Mouse (Mus musculus) midbrain, embryonic 16.5 days (tissue): Measurements from ENCODE around the gene Snrpa. TPM values are rescaled to one million over a fixed set of nuclear protein-coding genes. Genes with fewer than 3 reads are reported as not detected.

Source experiments
- ATAC-seq: fragments of 200-750 bp; cut with Nextera tagmentation; 2 replicates; pipeline ENCODE4 v1.8.0; 2017; ENCODE audit warnings: moderate TSS enrichment
- H3K27ac ChIP-seq: fragments of 300-500 bp; sonication (generic); 2 replicates; pipeline ENCODE4 v1.5.1; 2014; ENCODE audit warnings: mild to moderate bottlenecking, low read length, mixed read lengths
- H3K27me3 ChIP-seq: fragments of 300-500 bp; sonication (generic); 2 replicates; pipeline ENCODE4 v1.6.1; 2014; ENCODE audit warnings: low read depth, low read length, mixed read lengths; ENCODE audit not compliant: control insufficient read depth, insufficient read depth
- H3K36me3 ChIP-seq: fragments of 300-500 bp; sonication (generic); 2 replicates; pipeline ENCODE4 v1.6.1; 2014; ENCODE audit warnings: mild to moderate bottlenecking, low read length, moderate library complexity, mixed read lengths; ENCODE audit not compliant: control insufficient read depth, insufficient read depth
- H3K4me1 ChIP-seq: fragments of 300-500 bp; sonication (generic); 2 replicates; pipeline ENCODE4 v1.6.1; 2014; ENCODE audit warnings: mild to moderate bottlenecking, low read length, mixed read lengths; ENCODE audit not compliant: control insufficient read depth, insufficient read depth
- H3K4me2 ChIP-seq: fragments of 300-500 bp; sonication (generic); 2 replicates; pipeline ENCODE4 v1.6.1; 2014; ENCODE audit warnings: mild to moderate bottlenecking, low read length, mixed read lengths
- H3K4me3 ChIP-seq: fragments of 300-500 bp; sonication (generic); 2 replicates; pipeline ENCODE4 v1.5.1; 2014; ENCODE audit warnings: low read depth, mild to moderate bottlenecking, low read length, moderate library complexity, mixed read lengths
- H3K9ac ChIP-seq: fragments of 300-500 bp; sonication (generic); 2 replicates; pipeline ENCODE4 v1.6.1; 2014; ENCODE audit warnings: low read depth, low read length, mixed read lengths
- H3K9me3 ChIP-seq: fragments of 300-500 bp; sonication (generic); replicated peaks from 2 replicates; pipeline ENCODE4 v1.6.1; 2014; ENCODE audit warnings: mild to moderate bottlenecking, low read length, mixed read lengths; ENCODE audit not compliant: control insufficient read depth, poor library complexity, severe bottlenecking
- WGBS: fragments of 180-500 bp; shearing (Covaris S2); extraction: QIAGEN DNeasy Blood & Tissue Kit; methylation state at CpG from one replicate; pipeline ENCODE4 v1.1.7; 2014; 5-methylcytosine and 5-hydroxymethylcytosine counted together
- polyA plus RNA-seq: library from polyadenylated mRNA; unstranded; fragments of >200 nt; fragmentation: Nextera tagmentation; extraction: Ambion mirVana; gene quantifications from 2 replicates; pipeline ENCODE4 v1.2.1, GENCODE M21; 2015

Snrpa gene
- polyA plus RNA-seq, 1 experiment from 2014 or later: 192 TPM

DNA sequence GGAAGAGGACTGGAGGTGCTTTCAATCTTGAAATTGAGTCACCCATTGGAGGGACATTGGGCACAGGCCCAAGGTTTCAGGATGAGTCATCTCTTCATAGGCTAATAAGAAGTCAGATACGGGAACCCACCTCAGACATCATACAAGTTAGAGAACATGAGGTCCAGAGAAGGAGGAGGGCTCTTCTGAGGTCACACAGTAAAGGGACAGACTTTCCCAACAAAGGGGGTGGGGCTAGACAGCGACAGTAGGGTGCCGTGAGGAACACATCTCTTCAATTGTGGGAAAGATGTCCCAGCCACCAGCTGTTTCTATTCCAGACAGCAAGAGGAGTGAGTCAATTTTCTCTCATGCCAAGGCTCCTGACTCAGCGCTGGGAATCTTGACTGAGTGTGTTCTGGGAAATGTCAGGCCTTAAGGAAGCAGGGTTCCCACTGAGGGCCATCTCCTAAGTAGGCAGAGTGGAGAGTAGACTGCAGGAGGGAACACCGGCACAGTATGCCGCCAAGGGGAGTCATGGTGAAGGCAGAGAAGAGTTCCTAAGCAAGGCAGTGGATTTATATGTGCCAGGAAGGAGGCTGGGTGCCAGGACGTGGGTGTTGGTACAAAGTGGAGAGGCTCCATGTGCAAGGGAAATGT, 35.7 kb upstream of the Snrpa start:
- no peak overlapping the region for H3K4me2 ChIP-seq
- H3K36me3 ChIP-seq: no peaks in the 10 kb centered on the region
- H3K4me1 ChIP-seq: peaks cover 28% of the 10 kb centered on the region
- no peak overlapping the region for H3K9ac ChIP-seq
- no peak for ATAC-seq
- H3K4me3 ChIP-seq: no peak overlapping the region
- 74% methylated on average over 7 of the region's 7 CpGs for WGBS
- peak overlapping the region; percentile 87 for H3K27ac ChIP-seq
- H3K9me3 ChIP-seq: no peaks in the 10 kb centered on the region
- H3K27me3 ChIP-seq: no peaks in the 10 kb centered on the region

DNA sequence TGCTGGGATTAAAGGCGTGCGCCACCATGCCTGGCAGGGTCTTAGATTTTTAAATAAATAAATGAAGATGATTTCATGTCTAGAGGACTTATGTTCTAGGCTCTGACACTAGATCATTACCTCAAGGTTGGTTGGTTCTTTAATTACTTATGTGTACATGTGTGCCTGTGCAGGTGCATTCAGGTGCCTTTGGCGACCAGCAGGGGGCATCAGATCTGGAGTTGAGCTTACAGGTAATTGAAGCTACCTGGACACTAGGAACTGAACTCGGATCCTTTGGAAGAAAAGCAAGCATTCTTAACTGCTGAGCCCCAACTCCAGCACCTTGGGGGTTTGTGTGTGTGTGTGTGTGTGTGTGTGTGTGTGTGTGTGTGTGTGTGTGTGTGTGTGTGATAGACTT, 34.7 kb upstream of the Snrpa start:
- Histone ChIP-seq H3K4me1 (peaks cover 38% of the 10 kb centered on the region), H3K36me3 (no peaks in the 10 kb centered on the region), H3K9ac (no peak overlapping the region), H3K27me3 (no peaks in the 10 kb centered on the region), H3K4me2 (no peak overlapping the region), H3K4me3 (no peak overlapping the region), H3K27ac (no peak overlapping the region), H3K9me3 (no peaks in the 10 kb centered on the region)
- ATAC-seq: no peak
- 74% methylated on average over 4 of the region's 4 CpGs for WGBS

DNA sequence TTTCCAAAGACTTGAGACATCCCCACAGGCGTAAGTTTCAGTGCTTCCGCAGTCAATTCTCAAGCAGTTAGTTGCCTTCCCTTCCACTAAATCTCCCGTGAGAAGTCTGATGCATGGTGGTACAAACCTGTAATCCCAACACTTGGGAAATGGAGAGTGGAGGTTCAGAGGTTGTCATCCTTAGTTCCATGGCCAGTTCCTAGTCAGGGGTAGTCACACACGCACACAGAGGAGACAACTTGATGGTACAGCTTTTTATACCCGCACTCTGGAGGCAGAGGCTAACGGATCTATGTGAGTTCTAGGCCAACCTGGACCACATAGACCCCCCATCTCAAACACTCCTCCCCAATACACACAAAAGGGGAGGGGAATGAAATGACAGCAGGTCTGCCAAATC, 32.8 kb upstream of the Snrpa start:
- Histone ChIP-seq H3K9me3 (no peaks in the 10 kb centered on the region), H3K4me2 (peak overlapping the region; percentile 99), H3K9ac (peak overlapping the region; percentile 80), H3K4me3 (peak overlapping the region; percentile 71), H3K27me3 (no peaks in the 10 kb centered on the region), H3K36me3 (no peaks in the 10 kb centered on the region), H3K4me1 (peaks cover 54% of the 10 kb centered on the region), H3K27ac (peak overlapping the region; percentile 84)
- no peak for ATAC-seq
- 15% methylated on average over 6 of the region's 6 CpGs for WGBS

DNA sequence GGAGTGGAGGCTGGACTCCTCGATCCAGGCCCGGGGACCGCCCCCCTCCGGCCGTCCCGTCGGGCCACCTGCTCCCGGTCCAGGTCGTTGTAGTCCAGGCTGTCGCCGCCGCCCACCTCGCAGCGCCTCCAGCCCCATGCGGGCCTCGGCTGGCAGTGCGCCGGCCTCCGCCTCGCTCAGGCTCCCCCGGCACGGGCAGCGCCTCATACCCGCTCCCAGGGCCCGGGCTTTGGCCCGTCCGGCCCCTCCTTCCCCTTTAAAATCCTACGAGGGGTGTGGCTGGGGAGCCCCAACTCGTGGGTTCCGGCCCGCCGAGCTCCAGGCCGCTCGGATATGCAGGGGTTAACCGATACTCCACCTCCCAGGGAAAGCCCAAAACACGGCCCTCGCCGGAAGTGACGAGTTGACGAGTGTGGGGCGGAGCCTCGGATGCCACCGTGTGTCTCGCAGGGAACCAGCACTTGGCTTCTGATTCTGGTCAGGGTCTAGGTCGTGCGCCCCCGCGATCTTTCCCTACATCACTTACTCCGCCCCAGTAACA, 32.3 kb upstream of the Snrpa start, which contains the start of gene Itpkc:
Gene Itpkc, minus strand, starts transcription at position 381 of the 541 bp plus-strand sequence.
- no peaks in the 10 kb centered on the region for H3K9me3 ChIP-seq
- H3K4me3 ChIP-seq: peak within 1 kb of the TSS; percentile 71
- H3K9ac ChIP-seq: peak within 1 kb of the TSS; percentile 80
- H3K36me3 ChIP-seq: no peaks in the 10 kb centered on the region
- peak within 1 kb of the TSS; percentile 99 for H3K4me2 ChIP-seq
- H3K27me3 ChIP-seq: no peaks in the 10 kb centered on the region
- peak; percentile 73 for ATAC-seq
- WGBS: under 1% methylated on average over 46 of the region's 49 CpGs
- peaks cover 54% of the 10 kb centered on the region for H3K4me1 ChIP-seq
- H3K27ac ChIP-seq: peak within 1 kb of the TSS; percentile 84

DNA sequence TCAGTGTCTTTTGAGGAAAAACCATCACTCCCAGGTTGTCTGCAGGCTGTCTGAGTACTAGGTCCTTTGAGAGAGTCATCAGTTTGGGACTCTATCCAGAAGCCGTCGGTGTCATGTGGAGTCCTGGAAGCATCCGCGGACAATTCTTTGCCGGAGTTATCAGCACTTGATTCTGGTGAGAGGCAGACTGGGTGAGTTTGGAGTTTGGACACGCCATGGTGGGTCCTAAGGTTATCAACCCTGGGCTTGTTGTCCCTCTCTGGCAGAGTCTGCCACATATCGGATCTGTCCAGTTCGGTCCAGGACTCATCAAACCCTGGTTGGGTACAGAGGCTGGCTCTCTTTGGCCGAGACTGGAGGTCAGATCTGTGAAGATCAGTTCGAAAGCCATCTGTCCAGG, 31.6 kb upstream of the Snrpa start:
- no peaks in the 10 kb centered on the region for H3K36me3 ChIP-seq
- H3K4me1 ChIP-seq: peaks cover 56% of the 10 kb centered on the region
- H3K4me2 ChIP-seq: peak overlapping the region; percentile 99
- peak; percentile 7; the same call in 1 of the 2 replicates for ATAC-seq
- H3K9me3 ChIP-seq: no peaks in the 10 kb centered on the region
- 2% methylated on average over 10 of the region's 10 CpGs for WGBS
- H3K27ac ChIP-seq: peak overlapping the region; percentile 84; the same call in 1 of the 2 replicates
- H3K27me3 ChIP-seq: no peaks in the 10 kb centered on the region
- H3K4me3 ChIP-seq: peak overlapping the region; percentile 71
- peak overlapping the region; percentile 80 for H3K9ac ChIP-seq

DNA sequence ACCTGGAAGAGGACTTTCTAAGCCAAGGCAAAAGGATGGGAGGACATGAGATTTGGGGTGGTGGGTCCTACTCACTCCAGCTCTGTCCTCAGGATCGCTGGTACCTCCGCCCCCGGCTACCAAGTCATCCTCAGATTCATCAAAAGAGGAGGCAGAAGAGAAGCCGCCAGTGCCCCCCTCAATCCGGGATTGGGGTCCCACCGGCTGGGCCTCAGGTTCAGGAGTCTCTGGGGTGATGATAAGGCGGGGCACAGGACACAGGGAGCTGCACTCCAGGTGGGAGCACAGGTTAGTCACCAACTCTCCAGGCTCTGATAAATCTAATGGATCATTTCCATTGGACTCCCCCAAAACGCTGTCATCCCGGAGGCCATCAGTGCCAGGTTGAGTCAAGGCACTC, 31.2 kb upstream of the Snrpa start:
- H3K4me1 ChIP-seq: peaks cover 54% of the 10 kb centered on the region

DNA sequence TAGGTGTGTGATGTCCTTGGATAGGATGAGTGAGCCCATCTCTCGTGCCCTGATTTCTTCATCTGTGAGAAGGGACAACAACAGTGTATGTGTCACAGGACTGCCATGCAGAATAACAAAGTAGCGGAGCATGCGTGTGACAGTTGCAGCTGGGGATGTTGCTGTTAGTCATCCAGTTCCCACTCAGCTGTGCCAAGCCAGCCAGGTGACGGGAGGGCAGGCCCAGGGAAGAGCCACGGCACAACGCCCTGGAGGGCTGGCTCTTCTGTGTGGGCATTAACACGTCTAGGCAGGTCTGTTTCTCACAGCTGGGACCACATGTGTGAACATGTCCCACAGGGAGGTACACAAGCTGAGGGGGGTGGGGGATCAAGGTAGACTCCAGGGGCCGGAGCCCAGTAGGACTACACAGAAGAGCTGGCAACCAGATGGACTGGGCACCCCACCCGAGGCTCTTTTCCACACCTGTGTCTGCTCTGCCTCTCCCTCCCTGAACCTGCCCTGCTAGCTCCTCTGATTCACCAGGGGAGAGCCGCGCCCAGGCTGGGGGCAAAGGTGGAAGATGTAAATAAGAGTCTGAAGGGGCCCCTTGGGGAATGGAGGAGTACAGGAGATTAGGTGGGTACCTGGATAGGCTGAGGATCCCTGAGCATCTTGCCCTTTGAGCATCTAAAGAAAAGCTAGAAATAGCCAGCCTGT, 29.0 kb upstream of the Snrpa start:
- WGBS: 76% methylated on average over 11 of the region's 11 CpGs
- H3K27me3 ChIP-seq: no peaks in the 10 kb centered on the region
- peak overlapping the region; percentile 21 for H3K4me3 ChIP-seq
- peak overlapping the region; percentile 99 for H3K4me2 ChIP-seq
- H3K9ac ChIP-seq: peak overlapping the region; percentile 80
- H3K36me3 ChIP-seq: no peaks in the 10 kb centered on the region
- no peak for ATAC-seq
- H3K9me3 ChIP-seq: no peaks in the 10 kb centered on the region
- H3K27ac ChIP-seq: no peak overlapping the region
- H3K4me1 ChIP-seq: peaks cover 52% of the 10 kb centered on the region

More for the DNA sequence above, 31.2 kb upstream of the Snrpa start:
- Histone ChIP-seq H3K36me3 (no peaks in the 10 kb centered on the region), H3K4me3 (peak overlapping the region; percentile 71), H3K9me3 (no peaks in the 10 kb centered on the region), H3K4me2 (peak overlapping the region; percentile 99), H3K9ac (peak overlapping the region; percentile 80), H3K27me3 (no peaks in the 10 kb centered on the region), H3K27ac (no peak overlapping the region; the same call in 1 of the 2 replicates)
- WGBS: 34% methylated on average over 9 of the region's 9 CpGs
- ATAC-seq: no peak

DNA sequence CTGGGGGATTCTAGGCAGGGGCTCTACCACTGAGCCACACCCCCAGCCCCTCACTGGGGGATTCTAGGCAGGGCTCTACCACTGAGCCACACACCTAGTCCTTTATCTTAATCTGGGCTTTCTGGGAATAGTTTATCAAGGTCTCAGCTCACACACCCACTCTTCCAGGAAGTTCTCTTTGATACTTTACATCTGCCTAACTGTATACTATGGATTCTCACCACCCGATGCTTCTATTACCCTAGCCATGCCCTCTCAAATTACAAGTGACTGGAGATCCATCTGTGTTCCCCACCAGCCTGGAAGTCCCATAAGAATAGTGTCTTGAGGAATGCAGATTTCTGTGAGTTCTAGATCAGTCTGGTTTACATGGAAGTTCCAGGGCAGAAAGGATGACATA, 26.5 kb upstream of the Snrpa start:
- H3K36me3 ChIP-seq: no peaks in the 10 kb centered on the region
- no peak for ATAC-seq
- peaks cover 45% of the 10 kb centered on the region for H3K4me1 ChIP-seq
- H3K27ac ChIP-seq: no peak overlapping the region
- 88% methylated on average over 1 of the region's 1 CpGs for WGBS
- H3K9ac ChIP-seq: no peak overlapping the region
- H3K27me3 ChIP-seq: no peaks in the 10 kb centered on the region
- H3K4me3 ChIP-seq: no peak overlapping the region
- H3K4me2 ChIP-seq: no peak overlapping the region
- H3K9me3 ChIP-seq: no peaks in the 10 kb centered on the region

DNA sequence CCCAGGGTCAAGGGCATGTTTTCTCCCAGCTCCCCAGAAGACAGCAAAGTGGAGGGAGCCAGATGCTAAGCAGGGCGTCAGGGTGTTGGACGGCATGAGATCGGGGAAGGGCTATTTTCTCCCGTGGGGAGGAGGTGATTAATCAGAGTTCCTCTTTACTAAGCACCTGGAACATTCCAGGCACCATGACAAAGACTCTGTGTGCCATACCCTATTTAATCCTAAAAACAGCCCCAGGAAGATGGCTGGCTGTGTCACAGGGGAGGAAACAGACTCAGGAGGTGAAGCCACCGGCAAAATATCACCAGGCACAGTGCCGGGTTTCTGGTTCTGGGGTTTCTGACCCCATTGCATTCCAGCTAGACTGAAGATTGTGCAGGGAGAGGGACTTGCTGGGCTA, 25.9 kb upstream of the Snrpa start:
- 90% methylated on average over 6 of the region's 6 CpGs for WGBS
- Histone ChIP-seq H3K9me3 (no peaks in the 10 kb centered on the region), H3K4me2 (no peak overlapping the region), H3K4me1 (peaks cover 39% of the 10 kb centered on the region), H3K36me3 (no peaks in the 10 kb centered on the region), H3K4me3 (no peak overlapping the region), H3K27ac (no peak overlapping the region), H3K27me3 (no peaks in the 10 kb centered on the region), H3K9ac (no peak overlapping the region)
- no peak for ATAC-seq
